Mouse (Mus musculus) heart, embryonic 15.5 days (tissue): ENCODE data around the gene Sox13. TPM values are rescaled to one million over a fixed set of nuclear protein-coding genes. Genes with fewer than 3 reads are reported as not detected.

Experiments used
- ATAC-seq: fragments of 200-750 bp; cut with Nextera tagmentation; replicated peaks from 2 replicates; pipeline ENCODE4 v1.8.0; 2017; ENCODE audit warnings: low read depth, moderate TSS enrichment; ENCODE audit not compliant: insufficient number of reproducible peaks, insufficient read depth, low FRiP score
- H3K27ac ChIP-seq: fragments of 300-500 bp; sonication (generic); 2 replicates; pipeline ENCODE4 v1.5.1; 2015; ENCODE audit warnings: mild to moderate bottlenecking, inconsistent platforms
- H3K27me3 ChIP-seq: fragments of 300-500 bp; sonication (generic); 2 replicates; pipeline ENCODE4 v1.6.1; 2015; ENCODE audit warnings: inconsistent platforms
- H3K36me3 ChIP-seq: fragments of 300-500 bp; sonication (generic); 2 replicates; pipeline ENCODE4 v1.6.1; 2015; ENCODE audit warnings: mild to moderate bottlenecking, inconsistent platforms
- H3K4me1 ChIP-seq: fragments of 300-500 bp; sonication (generic); replicated peaks from 2 replicates; pipeline ENCODE4 v1.6.1; 2015; ENCODE audit warnings: inconsistent platforms
- H3K4me2 ChIP-seq: fragments of 300-500 bp; sonication (generic); 2 replicates; pipeline ENCODE4 v1.6.1; 2015; ENCODE audit warnings: inconsistent platforms, mild to moderate bottlenecking, moderate library complexity
- H3K4me3 ChIP-seq: fragments of 300-500 bp; sonication (generic); 2 replicates; pipeline ENCODE4 v1.5.1; 2015; ENCODE audit warnings: mild to moderate bottlenecking, inconsistent platforms
- H3K9ac ChIP-seq: fragments of 300-500 bp; sonication (generic); 2 replicates; pipeline ENCODE4 v1.6.1; 2015; ENCODE audit warnings: mild to moderate bottlenecking, inconsistent platforms
- H3K9me3 ChIP-seq: fragments of 300-500 bp; sonication (generic); replicated peaks from 2 replicates; pipeline ENCODE4 v1.6.1; 2016; ENCODE audit warnings: inconsistent platforms
- WGBS: fragments of 180-500 bp; shearing (Covaris S2); methylation state at CpG from one replicate; pipeline ENCODE4 v1.1.7; 2015; ENCODE audit warnings: mixed read lengths; 5-methylcytosine and 5-hydroxymethylcytosine counted together
- polyA plus RNA-seq: library from polyadenylated mRNA; unstranded; fragments of >200 nt; fragmentation: Nextera tagmentation; extraction: Ambion mirVana; gene quantifications from 2 replicates; pipeline ENCODE4 v1.2.1, GENCODE M21; 2015

Sox13 gene
- polyA plus RNA-seq, 1 experiment from 2014 or later = 4.5 TPM

GRCm38 (mm10) chr1:133366951-133367605 lies 57.1 kb downstream of the Sox13 start:
- WGBS = 58% methylated on average over 10 of the region's 10 CpGs
- no peaks in the 10 kb centered on the region for H3K36me3 ChIP-seq
- no peaks in the 10 kb centered on the region for H3K9me3 ChIP-seq
- no peak overlapping the region for H3K4me3 ChIP-seq
- H3K4me2 ChIP-seq = no peak overlapping the region
- peaks cover 33% of the 10 kb centered on the region for H3K4me1 ChIP-seq
- peaks cover 38% of the 10 kb centered on the region for H3K27me3 ChIP-seq
- H3K9ac ChIP-seq = no peak overlapping the region
- ATAC-seq = no peak
- no peak overlapping the region for H3K27ac ChIP-seq

GRCm38 (mm10) chr1:133364890-133365289 lies 59.3 kb downstream of the Sox13 start:
- H3K9me3 ChIP-seq = no peaks in the 10 kb centered on the region
- no peak overlapping the region for H3K9ac ChIP-seq
- 47% methylated on average over 2 of the region's 2 CpGs for WGBS
- no peak overlapping the region for H3K4me3 ChIP-seq
- peak overlapping the region; percentile 99 for H3K4me2 ChIP-seq
- no peak overlapping the region for H3K27ac ChIP-seq
- peaks cover 33% of the 10 kb centered on the region for H3K4me1 ChIP-seq
- no peaks in the 10 kb centered on the region for H3K36me3 ChIP-seq
- H3K27me3 ChIP-seq = peaks cover 39% of the 10 kb centered on the region
- no peak for ATAC-seq

GRCm38 (mm10) chr1:133364022-133364630 lies 60.1 kb downstream of the Sox13 start:
- peaks cover 33% of the 10 kb centered on the region for H3K4me1 ChIP-seq
- ATAC-seq = no peak

GRCm38 (mm10) chr1:133363276-133364021 lies 60.7 kb downstream of the Sox13 start, which contains the start of gene Etnk2:
Gene Etnk2, plus strand, starts transcription at chr1:133363572.
- Histone ChIP-seq H3K27me3 (peaks cover 46% of the 10 kb centered on the region), H3K4me2 (peak within 1 kb of the TSS; percentile 99), H3K36me3 (no peaks in the 10 kb centered on the region), H3K27ac (no peak within 1 kb of the TSS), H3K9ac (peak within 1 kb of the TSS; percentile 50), H3K4me3 (peak within 1 kb of the TSS; percentile 65), H3K4me1 (peaks cover 33% of the 10 kb centered on the region), H3K9me3 (no peaks in the 10 kb centered on the region)
- under 1% methylated on average over 45 of the region's 52 CpGs for WGBS
- peak; percentile 65 for ATAC-seq

More at GRCm38 (mm10) chr1:133364022-133364630, 60.1 kb downstream of the Sox13 start:
- Histone ChIP-seq H3K9ac (peak overlapping the region; percentile 50), H3K9me3 (no peaks in the 10 kb centered on the region), H3K4me2 (peak overlapping the region; percentile 99), H3K4me3 (peak overlapping the region; percentile 65), H3K27ac (no peak overlapping the region), H3K27me3 (peaks cover 40% of the 10 kb centered on the region), H3K36me3 (no peaks in the 10 kb centered on the region)
- WGBS = 4% methylated on average over 27 of the region's 27 CpGs

DNA sequence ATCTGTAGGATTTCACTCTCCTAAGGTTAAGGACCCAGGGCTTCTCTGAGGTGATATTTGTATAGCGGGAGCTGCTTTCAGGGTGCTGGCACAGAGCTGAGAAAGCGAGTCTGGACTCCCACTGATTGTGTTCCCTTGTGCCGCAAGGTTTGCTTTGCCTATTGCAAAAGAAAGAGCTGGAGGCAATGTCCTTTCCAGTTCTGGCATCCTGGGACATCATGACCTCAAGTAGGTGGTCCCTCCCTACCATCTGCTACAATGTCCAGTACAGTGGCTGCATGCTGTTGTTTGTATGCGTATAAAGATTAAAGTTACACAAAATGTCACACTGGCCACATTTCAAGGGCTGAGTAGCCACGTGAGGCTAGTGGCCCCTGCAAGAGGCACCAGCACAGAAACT lies 62.1 kb downstream of the Sox13 start:
- Histone ChIP-seq H3K27ac (no peak overlapping the region), H3K36me3 (no peaks in the 10 kb centered on the region), H3K27me3 (peaks cover 51% of the 10 kb centered on the region), H3K4me1 (peaks cover 25% of the 10 kb centered on the region), H3K4me3 (no peak overlapping the region), H3K4me2 (no peak overlapping the region), H3K9me3 (no peaks in the 10 kb centered on the region), H3K9ac (no peak overlapping the region)
- WGBS = 87% methylated on average over 5 of the region's 5 CpGs
- no peak for ATAC-seq

- Histone ChIP-seq H3K9me3 (no peaks in the 10 kb centered on the region), H3K36me3 (no peaks in the 10 kb centered on the region), H3K27me3 (peaks cover 50% of the 10 kb centered on the region), H3K9ac (no peak overlapping the region), H3K4me3 (no peak overlapping the region), H3K4me1 (peaks cover 25% of the 10 kb centered on the region), H3K4me2 (no peak overlapping the region), H3K27ac (no peak overlapping the region)
- 92% methylated on average over 6 of the region's 6 CpGs for WGBS
- no peak for ATAC-seq
These were observed 63.2 kb downstream of the Sox13 start for GRCm38 (mm10) chr1:133361006-133361405.

DNA sequence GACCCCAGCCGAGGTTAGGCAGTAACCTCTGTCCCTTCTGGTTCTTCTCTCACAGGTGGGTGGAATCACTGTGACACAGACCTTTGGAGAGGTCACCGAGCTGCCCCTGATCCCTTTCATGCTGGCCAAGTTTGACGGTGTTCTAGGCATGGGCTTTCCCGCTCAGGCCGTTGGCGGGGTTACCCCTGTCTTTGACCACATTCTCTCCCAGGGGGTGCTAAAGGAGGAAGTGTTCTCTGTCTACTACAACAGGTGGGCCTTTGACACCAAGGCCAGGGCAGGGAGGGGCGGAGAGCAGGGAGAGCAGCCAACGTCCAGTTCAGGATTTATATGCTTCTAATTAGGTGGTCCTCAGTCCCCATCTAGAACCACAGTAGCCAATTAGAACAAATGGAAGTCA lies 67.8 kb downstream of the Sox13 start:
- H3K27me3 ChIP-seq = peaks cover 38% of the 10 kb centered on the region
- WGBS = 55% methylated on average over 8 of the region's 8 CpGs
- no peak overlapping the region for H3K27ac ChIP-seq
- H3K9ac ChIP-seq = no peak overlapping the region
- H3K9me3 ChIP-seq = no peaks in the 10 kb centered on the region
- H3K36me3 ChIP-seq = no peaks in the 10 kb centered on the region
- H3K4me3 ChIP-seq = no peak overlapping the region
- H3K4me1 ChIP-seq = no peaks in the 10 kb centered on the region
- H3K4me2 ChIP-seq = no peak overlapping the region
- no peak for ATAC-seq

DNA sequence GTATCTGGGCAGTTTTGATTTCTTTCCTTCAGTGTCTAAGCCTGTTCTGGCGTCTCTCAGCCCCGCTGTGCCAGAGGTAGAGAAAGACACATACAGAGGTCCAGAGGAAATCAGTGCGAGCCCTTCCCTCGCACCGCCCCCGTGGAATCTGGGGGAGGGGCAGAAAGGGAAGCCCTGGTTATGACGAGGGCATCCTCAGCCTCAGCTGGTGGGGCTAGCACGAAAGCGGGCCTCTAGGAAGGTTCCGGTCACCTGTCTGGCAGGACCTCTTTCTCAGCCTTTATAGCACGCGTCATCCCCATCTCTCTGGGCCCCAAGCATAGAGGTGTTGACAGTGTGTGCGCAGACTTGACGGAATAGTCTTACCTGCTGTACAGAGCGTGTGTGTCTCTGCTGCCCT lies 68.3 kb downstream of the Sox13 start:
- H3K4me1 ChIP-seq = no peaks in the 10 kb centered on the region
- H3K36me3 ChIP-seq = no peaks in the 10 kb centered on the region
- 45% methylated on average over 15 of the region's 15 CpGs for WGBS
- no peak overlapping the region for H3K4me2 ChIP-seq
- no peak overlapping the region for H3K27ac ChIP-seq
- no peak overlapping the region for H3K4me3 ChIP-seq
- peaks cover 38% of the 10 kb centered on the region for H3K27me3 ChIP-seq
- H3K9ac ChIP-seq = no peak overlapping the region
- H3K9me3 ChIP-seq = no peaks in the 10 kb centered on the region
- ATAC-seq = no peak

DNA sequence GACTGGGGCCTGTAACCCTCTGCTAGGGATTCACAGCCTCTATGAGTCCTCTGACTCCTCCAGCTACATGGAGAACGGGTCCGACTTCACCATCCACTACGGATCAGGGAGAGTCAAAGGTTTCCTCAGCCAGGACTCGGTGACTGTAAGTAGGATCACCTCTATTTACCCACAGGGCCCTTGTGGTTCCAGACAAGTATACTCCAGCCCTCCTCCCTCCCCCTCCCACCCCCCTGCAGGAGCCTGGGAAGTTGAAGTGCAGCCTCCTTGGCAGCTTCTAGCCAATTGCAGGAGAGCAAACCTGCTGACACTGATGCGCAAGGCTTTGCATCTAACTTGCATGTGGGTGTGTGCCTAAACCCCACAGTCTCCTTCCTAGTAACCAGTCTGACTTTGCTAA lies 68.7 kb downstream of the Sox13 start:
- H3K9me3 ChIP-seq = no peaks in the 10 kb centered on the region
- peaks cover 38% of the 10 kb centered on the region for H3K27me3 ChIP-seq
- no peak overlapping the region for H3K27ac ChIP-seq
- H3K9ac ChIP-seq = no peak overlapping the region
- ATAC-seq = no peak
- H3K4me1 ChIP-seq = no peaks in the 10 kb centered on the region
- WGBS = 52% methylated on average over 5 of the region's 5 CpGs
- no peaks in the 10 kb centered on the region for H3K36me3 ChIP-seq
- no peak overlapping the region for H3K4me3 ChIP-seq
- H3K4me2 ChIP-seq = no peak overlapping the region

GRCm38 (mm10) chr1:133353371-133353809 lies 70.8 kb downstream of the Sox13 start:
- 41% methylated on average over 12 of the region's 12 CpGs for WGBS
- Histone ChIP-seq H3K9ac (no peak overlapping the region), H3K27ac (no peak overlapping the region), H3K4me1 (no peaks in the 10 kb centered on the region), H3K4me2 (no peak overlapping the region), H3K27me3 (peaks cover 34% of the 10 kb centered on the region), H3K4me3 (no peak overlapping the region), H3K36me3 (no peaks in the 10 kb centered on the region), H3K9me3 (no peaks in the 10 kb centered on the region)
- ATAC-seq = no peak

DNA sequence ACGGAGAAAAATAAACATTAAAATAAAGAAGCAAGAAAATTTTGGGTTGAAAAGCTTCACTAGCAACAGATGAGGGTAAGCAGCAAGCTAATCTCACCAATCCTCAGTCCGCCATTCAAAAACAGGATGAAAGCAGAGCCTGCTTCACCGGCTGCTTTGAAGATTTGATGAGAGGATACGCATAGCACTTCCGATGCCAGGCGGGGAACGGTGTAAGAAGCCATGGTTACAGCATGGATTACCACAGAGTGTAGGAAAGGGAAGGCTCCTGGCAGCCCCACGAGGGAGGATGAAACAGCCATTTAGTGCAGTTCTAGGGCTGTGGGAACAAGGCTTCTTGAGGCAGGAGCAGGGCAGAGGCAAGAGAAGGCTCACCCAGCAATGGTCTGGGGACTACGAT lies 72.4 kb downstream of the Sox13 start:
- Histone ChIP-seq H3K4me2 (no peak overlapping the region), H3K9me3 (no peaks in the 10 kb centered on the region), H3K9ac (no peak overlapping the region), H3K4me1 (peaks cover 9% of the 10 kb centered on the region), H3K4me3 (no peak overlapping the region), H3K27me3 (peaks cover 28% of the 10 kb centered on the region), H3K36me3 (no peaks in the 10 kb centered on the region), H3K27ac (no peak overlapping the region)
- no peak for ATAC-seq
- 43% methylated on average over 9 of the region's 9 CpGs for WGBS
